Mouse (Mus musculus) stomach, embryonic 16.5 days (tissue): ENCODE data around the gene Zmpste24. TPM values are rescaled to one million over a fixed set of nuclear protein-coding genes. Genes with fewer than 3 reads are reported as not detected.

Experiments used
- ATAC-seq: fragments of 200-750 bp; cut with Nextera tagmentation; 2 replicates; pipeline ENCODE4 v1.8.0; 2017; ENCODE audit warnings: moderate number of reproducible peaks, moderate TSS enrichment; ENCODE audit not compliant: insufficient read depth, low FRiP score
- H3K27ac ChIP-seq: fragments of 300-500 bp; sonication (generic); 2 replicates; pipeline ENCODE4 v1.5.1; 2014; ENCODE audit warnings: low read length
- H3K27me3 ChIP-seq: fragments of 300-500 bp; sonication (generic); 2 replicates; pipeline ENCODE4 v1.6.1; 2014; ENCODE audit warnings: low read length, control low read depth, mixed read lengths; ENCODE audit not compliant: control insufficient read depth, insufficient read depth
- H3K36me3 ChIP-seq: fragments of 300-500 bp; sonication (generic); 2 replicates; pipeline ENCODE4 v1.6.1; 2014; ENCODE audit warnings: low read length; ENCODE audit not compliant: control insufficient read depth, insufficient read depth
- H3K4me1 ChIP-seq: fragments of 300-500 bp; sonication (generic); 2 replicates; pipeline ENCODE4 v1.6.1; 2014; ENCODE audit warnings: low read length, control low read depth, mixed read lengths; ENCODE audit not compliant: control insufficient read depth, insufficient read depth
- H3K4me2 ChIP-seq: fragments of 300-500 bp; sonication (generic); 2 replicates; pipeline ENCODE4 v1.6.1; 2014; ENCODE audit warnings: low read depth, low read length, mixed read lengths
- H3K4me3 ChIP-seq: fragments of 300-500 bp; sonication (generic); replicated peaks from 2 replicates; pipeline ENCODE4 v1.5.1; 2014; ENCODE audit warnings: mild to moderate bottlenecking, low read length
- H3K9ac ChIP-seq: fragments of 300-500 bp; sonication (generic); 2 replicates; pipeline ENCODE4 v1.6.1; 2014; ENCODE audit warnings: low read length
- H3K9me3 ChIP-seq: fragments of 300-500 bp; sonication (generic); replicated peaks from 2 replicates; pipeline ENCODE4 v1.6.1; 2016; ENCODE audit warnings: low read length, control low read depth; ENCODE audit not compliant: control insufficient read depth
- WGBS: fragments of 180-500 bp; shearing (Covaris S2); extraction: QIAGEN DNeasy Blood & Tissue Kit; methylation state at CpG from one replicate; pipeline ENCODE4 v1.1.7; 2014; 5-methylcytosine and 5-hydroxymethylcytosine counted together
- polyA plus RNA-seq: library from polyadenylated mRNA; unstranded; fragments of >200 nt; fragmentation: Nextera tagmentation; extraction: Ambion mirVana; gene quantifications from 2 replicates; pipeline ENCODE4 v1.2.1, GENCODE M21; 2015

The Zmpste24 gene
- polyA plus RNA-seq, 1 experiment from 2014 or later: 38.1 TPM

DNA sequence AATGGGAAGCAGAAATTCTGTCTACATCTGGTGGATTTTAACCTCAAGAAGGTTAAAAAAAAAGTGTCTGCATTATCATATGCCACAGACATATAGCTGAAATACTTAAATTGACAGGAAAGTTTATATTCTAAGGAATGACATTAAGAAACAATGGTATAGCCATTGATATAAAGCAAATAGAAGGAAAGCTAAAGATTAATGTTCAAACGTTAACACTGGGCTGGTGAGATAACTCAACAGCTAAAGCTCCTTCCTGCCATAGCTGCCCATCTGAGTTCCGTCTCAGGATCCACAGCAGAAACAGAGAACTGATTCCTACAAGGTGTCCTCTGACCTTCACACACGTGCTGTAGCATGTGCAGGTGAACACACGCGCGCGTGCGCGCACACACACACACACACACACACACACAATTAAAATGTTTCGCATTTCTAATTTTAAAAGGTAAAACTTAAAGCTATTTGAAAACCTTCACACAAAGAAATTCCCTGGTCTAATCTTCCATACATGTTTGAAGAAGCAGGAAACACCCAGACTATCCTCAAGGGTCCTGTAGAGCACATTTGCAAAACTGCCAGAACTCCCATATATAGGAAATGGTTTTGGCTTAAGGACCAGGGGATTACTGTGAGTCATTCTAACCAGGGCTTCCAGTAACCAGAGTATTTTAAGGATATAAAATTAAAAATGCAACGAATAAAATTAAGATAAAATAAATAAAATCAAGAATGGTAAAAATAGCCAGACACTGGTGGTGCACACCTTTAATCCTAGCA, 87.1 kb downstream of the Zmpste24 start:
- H3K4me3 ChIP-seq: no peak overlapping the region
- H3K4me1 ChIP-seq: peaks cover 19% of the 10 kb centered on the region
- H3K9me3 ChIP-seq: no peaks in the 10 kb centered on the region
- no peaks in the 10 kb centered on the region for H3K27me3 ChIP-seq
- H3K4me2 ChIP-seq: no peak overlapping the region
- ATAC-seq: no peak
- H3K36me3 ChIP-seq: no peaks in the 10 kb centered on the region
- H3K9ac ChIP-seq: no peak overlapping the region
- WGBS: 68% methylated on average over 11 of the region's 11 CpGs
- H3K27ac ChIP-seq: no peak overlapping the region

Other genes starting within 250 kb of the Zmpste24 start
- gene Rims3, start 243.4 kb downstream of the Zmpste24 start, polyA plus RNA-seq: 1.2 and 1.3 TPM in 2 replicates
- gene Exo5, start 173.2 kb downstream of the Zmpste24 start, polyA plus RNA-seq: 23.9 and 25.3 TPM in 2 replicates
- gene Zfp69, start 146.5 kb downstream of the Zmpste24 start, polyA plus RNA-seq: 3.3 and 4.6 TPM in 2 replicates
- 8.3 and 10.0 TPM in 2 replicates for gene Smap2, start 81.0 kb downstream of the Zmpste24 start, polyA plus RNA-seq
- 3.5 and 6.2 TPM in 2 replicates for gene Col9a2, start 58.9 kb downstream of the Zmpste24 start, polyA plus RNA-seq
- not detected in 2 replicates for gene Tmco2, start 11.0 kb upstream of the Zmpste24 start, polyA plus RNA-seq
- 19.7 and 21.7 TPM in 2 replicates for gene Rlf, start 116.8 kb upstream of the Zmpste24 start, polyA plus RNA-seq
- 0.22 TPM in 1 of 2 replicates, not detected in the other for gene Gm12888, start 226.7 kb upstream of the Zmpste24 start, polyA plus RNA-seq